Mouse (Mus musculus): ENCODE data around the gene Pak6. TPM values are rescaled to one million over a fixed set of nuclear protein-coding genes. Genes with fewer than 3 reads are reported as not detected.
A peak's percentile ranks its signal among the peaks of the same experiment; 100 is the strongest.
"Not testable (repeated sequence)": the region's sequence is repeated elsewhere in the genome, so short reads cannot be mapped to it uniquely, and the experiment has no call there.

Gene Pak6
- polyA plus RNA-seq (2012; rRNA removed): 12.3 and 12.7 TPM in 2 replicates

DNA sequence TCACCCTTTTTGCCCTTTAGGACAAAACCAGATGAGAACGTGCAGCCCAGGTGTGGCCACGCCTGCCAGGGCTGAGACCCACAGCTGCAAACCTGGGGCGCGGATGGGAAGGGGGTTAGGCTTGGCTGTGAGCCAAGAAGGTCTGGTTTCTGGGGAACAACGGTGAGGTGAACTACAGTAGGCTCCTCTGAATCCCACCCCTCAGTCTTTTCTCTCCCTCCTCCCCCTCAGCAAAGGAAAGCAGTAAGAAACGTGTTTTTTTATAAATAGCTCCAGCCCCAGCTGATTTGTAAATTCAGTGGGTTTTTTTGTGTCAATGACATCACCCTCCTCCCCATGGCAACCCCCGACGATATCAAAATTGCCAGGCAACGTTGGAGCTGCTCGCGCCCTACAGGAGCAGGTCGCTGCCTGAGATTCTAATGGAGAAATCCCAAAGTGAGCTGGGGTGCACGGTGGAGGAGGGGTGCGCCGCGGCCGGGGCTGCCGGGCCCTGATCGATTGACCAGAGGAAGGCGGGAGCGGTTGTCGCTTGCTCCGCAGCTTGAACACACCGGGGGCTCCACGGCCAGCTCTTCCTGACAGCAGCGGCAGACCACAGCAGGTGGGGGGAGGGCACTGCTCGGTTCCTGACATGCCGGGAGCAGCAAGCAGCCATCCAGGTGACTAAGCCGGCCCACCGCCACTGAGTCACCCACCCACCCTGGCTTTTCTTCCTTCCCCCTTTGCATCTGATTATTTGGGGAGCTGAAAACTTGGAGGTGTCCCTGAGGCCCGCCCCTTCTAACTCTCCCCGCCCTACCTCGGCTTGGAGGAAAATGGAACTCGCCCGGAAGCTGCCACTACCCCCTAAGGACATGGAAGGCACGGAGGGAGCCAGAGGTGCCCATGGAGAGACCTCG is at the start of gene Pak6:
Gene Pak6, plus strand, starts transcription at position 402 of the 902 bp plus-strand sequence.
- DNase-seq (ENCODE audit: low spot score): peak; percentile 43

DNA sequence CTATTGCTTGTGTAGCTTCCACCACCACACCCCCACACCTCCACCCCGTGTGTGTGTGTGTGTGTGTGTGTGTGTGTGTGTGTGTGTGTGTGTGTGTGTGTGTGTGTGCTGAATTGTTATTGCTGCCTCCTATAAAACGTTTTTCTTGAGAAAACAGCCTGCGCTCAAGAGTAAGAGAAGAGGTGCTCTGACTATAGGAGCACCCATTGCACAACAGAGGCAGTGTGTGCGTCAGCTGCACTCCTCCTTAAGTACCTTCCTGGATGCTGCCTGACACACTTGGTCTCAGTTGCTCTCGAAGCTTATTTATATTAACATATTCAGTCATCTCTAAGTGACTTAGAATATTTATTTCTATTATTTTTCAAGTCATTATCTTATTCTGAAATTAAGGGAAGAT is 45.1 kb upstream of the Pak6 start:
- no peak for DNase-seq (ENCODE audit: low spot score)

DNA sequence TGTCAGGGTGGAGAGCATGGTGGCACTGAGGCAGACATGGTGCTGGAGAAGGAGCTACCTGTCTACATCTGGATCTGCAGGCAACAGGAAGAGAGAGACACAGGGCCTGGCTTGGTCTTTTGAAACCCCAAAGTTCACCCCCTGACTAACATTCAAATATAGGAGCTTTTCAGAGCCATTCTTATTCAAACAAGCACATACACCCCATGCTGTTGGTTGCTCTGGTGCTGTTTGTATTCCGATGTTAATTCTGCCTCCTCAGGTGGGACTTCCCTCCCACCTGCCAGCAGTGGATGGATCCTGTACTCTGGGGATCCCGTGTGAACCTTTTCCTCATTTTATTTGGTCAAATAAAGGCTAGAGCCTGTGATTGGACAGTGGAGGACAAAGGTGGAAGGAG is 43.0 kb upstream of the Pak6 start:
- DNase-seq (ENCODE audit: low spot score): no peak

DNA sequence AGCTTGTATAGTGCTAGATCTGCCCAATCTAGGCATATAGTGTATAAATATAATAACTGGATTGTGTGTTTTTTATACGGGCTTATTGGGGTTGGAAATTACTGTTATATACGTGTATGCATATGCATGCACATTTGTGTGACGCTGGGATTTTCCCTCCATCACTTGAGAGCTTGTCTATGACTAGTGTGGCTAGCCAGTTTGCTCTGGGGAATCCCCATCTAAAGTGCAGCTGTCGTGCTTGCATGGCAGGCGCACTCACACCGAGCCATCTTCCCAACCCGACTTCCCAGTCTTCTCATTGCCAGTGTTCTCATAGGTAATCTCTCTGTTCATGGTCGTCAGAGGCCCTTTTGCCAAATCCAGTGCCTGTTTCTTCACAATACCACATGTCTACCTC is 42.5 kb upstream of the Pak6 start:
- DNase-seq (ENCODE audit: low spot score): no peak

DNA sequence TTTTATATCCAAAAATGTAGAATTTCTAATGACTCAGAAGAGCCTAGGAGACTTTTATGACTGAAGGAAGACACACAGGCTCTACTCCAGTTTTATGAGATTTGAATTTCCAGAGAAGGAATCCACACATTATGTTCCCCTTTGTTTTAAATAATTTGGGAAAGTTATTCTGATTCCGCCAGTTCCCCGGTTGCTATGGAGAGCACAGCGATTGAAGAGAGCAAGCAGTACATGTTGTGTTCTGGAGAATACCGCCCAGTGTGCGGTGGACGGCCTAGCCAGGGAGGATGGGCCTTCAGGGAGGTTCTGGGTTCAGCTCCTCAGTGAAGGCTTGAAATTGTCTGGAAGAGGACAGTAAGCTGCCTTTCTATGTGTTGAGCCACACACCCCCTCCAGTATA is 33.8 kb upstream of the Pak6 start:
- no peak for DNase-seq (ENCODE audit: low spot score)

DNA sequence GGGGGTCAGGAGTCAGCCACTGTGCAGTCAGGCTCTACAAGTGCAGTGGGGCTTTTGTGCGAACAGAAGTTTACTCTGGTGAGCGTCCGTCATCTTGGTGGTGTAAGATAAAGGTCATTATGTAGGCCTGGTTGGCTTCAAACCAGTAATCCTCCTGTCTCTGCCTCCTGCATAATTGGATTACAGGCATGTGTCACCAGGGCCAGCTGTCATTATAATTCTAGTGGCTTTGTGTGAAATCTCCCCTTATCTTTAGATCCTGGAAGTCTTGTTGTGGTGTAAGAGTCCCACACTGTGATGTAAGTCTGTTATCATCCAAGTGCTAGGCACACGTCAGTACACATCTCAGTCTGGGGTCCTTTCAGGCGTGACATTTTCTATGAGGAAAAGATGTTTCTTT is 29.7 kb upstream of the Pak6 start:
- DNase-seq (ENCODE audit: low spot score): no peak

DNA sequence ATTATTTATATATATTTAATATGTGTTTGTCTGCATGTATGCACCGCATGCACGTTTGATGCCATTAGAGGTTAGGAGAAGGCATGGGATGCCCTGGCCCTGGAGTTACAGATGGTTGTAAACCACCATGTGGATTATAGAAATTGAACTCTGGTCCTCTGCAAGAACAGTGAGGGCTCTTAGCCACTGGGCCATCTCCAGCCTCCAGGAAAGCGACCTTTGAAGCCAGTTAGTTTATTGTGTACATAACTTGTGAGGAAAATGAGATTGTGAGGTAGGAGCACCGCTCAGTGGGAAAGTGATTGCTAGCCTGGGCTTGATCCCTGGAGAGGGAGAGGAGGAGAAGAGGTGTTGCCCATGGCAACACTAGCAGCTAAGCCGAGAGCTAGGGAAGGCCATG is 25.8 kb upstream of the Pak6 start:
- DNase-seq (ENCODE audit: low spot score): no peak

DNA sequence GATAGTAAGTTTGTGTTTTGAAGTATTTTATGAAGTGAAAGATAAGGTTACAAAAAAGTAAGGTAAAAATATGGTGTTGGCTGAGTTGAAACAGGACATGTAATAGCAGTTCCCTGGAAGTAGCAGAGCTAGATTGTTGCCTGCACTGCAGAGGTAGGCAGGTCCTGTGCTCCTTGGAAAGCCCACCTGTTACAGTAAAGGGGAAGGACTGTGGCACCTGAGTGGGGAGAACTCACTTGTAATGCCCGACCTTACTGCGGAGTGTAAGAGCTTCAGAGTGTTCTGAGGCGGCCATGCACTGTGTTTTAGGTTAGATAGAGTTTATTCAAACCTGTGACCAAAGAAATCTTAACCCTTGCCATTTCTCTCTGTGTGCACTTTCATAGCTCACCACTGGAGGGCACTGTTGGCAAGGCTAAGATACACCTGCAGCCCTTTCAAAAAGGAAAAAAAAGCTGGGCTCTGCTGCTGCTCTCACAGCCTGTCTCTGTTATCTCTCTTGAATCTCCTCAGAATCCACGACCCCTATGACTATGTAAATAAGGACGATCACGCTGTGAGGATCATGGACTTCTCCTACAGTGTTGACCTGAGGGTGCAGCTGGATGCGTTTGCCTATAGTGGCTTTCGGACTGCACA is 25.1 kb upstream of the Pak6 start:
- DNase-seq (ENCODE audit: low spot score): peak; percentile 45

DNA sequence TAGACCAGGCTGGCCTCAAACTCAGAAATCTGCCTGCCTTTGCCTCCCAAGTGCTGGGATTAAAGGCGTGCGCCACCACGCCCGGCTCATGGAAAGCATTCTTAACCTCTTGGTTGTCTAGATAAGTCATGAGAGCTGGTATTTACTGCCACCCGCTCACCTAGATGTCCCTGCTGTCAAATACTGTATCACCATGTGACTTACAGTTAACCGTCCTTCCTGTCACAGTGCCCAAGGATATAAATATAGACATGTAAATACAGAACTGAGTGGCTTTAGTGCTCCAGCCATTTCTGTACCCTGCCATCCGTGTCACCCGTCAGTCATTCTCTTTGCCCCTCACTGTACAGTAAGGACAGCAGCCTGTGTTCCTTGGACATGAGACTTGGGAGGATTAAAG is 24.4 kb upstream of the Pak6 start:
- DNase-seq (ENCODE audit: low spot score): no peak

DNA sequence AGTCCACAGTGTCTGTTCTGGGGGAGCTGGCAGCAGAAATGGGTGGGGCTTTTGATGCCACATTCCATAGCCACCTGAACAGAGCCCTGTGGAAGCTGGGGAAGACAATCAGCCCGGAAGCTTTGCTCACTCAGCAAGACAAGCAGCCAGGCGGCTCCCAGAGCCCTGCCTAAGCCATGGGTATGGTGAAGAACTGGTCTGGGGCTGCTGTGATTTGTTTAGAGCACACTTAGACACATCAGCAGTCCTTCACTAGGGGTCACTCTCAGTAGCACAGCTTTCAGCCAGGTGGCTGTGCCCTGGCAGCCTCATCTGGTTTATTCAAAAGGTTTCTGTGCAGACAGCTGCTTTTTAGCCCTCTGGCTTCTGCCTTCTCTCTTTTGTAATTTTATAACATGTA is 22.0 kb upstream of the Pak6 start:
- no peak for DNase-seq (ENCODE audit: low spot score)

DNA sequence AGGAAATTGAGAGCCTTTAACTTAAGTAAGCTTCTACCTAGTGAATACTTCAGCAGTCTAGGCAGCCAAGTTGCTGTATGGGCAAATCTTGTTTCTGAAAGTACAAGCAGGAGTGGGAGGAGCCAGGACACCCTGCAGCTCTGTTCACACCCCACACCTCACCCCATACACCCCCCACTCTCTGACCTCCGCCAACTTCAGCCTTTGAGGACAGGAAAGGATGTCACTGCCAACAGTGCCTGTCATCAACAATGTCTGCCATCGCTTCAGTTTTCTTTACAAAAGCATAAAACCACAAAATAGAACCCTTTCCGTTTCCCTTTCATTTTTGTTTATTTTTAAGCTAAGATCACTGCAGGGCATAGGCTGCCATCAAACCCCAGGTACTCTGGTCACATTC is 20.7 kb upstream of the Pak6 start:
- no peak for DNase-seq (ENCODE audit: low spot score)

DNA sequence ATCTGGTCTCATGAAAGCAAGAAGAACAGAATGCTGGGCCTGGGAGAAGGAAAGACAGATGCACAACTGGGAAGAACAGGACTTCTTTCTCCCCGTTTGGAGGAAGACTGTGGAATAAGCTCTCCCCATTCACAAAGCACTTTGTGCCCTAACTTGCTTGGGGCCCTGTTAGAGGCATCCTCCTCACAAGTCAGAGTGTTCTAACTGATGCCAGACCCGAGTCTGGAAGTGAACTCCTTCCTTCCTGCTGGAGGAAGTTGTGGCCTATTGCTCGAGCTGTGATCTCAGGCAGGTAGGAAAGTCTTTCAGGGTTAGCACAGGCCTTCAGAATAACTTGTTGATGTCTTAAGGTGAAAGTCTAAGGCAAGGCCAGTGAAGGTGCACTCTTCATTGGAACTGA is 20.2 kb upstream of the Pak6 start:
- DNase-seq (ENCODE audit: low spot score): no peak

DNA sequence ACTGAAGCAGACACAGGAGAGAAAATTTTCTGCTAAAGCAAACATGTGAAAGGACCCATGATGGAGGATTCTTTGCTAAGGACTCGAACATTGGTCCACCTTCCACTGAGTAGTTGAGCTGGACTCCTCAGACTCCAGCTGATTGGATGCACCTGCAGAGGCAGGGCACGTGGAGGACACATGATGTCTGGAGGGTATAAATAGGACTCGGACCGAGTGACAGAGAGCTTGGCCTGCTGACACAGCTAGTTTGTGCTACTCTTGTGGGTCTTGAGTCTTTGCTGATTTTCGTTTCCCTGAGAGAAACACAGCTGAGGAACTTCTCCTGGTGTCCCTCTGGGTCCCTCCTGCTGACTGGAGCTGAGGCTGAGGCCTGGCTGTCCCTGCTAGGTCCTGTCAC is 16.4 kb upstream of the Pak6 start:
- no peak for DNase-seq (ENCODE audit: low spot score)

DNA sequence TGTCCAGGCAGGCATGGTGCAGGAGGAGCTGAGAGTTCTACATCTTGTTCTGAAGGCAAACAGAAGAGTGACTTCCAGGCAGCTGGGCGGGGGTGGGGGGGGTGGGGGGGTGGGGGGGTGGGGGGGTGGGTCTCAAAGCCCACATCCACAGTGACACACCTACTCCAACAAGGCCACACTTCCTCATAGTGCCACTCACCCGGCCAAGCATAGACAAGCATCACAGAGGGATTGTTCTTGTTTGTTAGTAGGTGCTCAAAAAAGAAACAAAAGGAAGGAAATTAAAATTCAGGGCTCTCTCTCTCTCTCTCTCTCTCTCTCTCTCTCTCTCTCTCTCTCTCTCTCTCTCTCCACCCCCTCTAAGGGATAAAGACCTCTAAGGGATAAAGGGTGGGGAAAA is 12.4 kb upstream of the Pak6 start:
- DNase-seq (ENCODE audit: low spot score): not testable (repeated sequence)

DNA sequence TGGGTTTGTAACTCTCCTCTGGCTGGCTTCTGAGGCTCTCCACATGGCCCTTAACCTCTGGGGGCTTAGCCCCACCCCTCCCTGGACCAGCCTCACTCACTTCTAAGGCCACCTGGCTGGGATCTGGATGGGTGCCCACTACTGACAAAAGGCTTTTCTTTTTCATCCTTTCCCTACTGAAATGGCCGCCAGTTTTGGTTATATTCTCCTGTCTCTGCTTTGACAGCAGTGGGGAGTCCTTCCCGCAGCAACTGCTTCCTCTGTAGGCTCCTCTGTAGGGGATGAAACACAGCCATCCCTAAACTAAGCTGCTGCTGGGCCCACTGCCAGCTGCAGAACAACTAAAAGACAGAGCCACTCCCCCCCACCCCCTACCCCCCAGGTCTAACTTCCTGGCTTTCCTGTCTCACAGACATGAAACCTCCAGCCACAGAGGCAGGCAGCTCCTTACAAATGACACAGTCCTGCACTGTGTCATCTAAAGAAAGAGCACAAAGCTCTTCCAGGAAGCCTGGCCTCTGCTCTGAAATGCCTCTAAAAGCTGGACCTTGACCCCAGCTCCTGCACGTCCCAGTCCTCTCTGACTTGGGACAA is 6.3 kb upstream of the Pak6 start:
- DNase-seq (ENCODE audit: low spot score): no peak

DNA sequence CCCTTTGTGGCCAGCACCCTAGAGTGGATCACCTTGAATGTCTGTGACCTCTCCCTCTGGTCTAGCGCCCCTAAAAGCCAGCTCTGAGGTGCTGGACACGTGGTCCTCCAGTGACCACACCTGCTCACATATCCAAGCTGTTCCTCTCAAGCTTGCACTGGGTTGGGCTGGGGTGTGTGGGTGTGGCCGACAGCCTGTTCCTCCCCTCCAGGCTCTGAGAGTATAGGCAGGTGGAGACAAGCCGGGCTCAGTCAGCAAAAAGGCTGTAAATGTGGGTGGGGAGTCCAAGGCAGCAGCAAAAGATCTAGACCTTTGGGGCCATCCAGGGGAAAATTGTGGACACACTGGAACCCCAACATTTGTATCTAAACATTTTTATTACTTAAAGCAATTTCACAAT is 4.6 kb upstream of the Pak6 start:
- peak; percentile 46 for DNase-seq (ENCODE audit: low spot score)

DNA sequence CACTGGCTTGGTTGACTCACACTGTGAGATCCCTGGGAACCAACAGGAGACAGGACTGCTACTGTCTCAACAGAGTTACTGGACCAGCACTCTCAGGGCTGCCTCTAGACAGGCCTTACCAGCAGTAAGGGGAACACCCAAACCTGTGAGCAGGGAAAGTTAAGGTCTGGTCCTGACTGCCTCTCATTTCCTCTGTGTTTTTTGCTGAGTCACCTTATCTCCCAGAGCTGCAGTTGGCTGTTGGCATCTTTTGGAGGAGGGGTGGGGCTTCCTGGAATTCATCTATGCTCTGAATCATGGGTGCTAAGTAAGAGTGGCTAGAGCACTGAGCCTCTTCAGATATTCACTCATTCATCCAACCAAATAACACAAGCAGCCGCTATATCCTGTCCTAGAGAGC is 4.0 kb upstream of the Pak6 start:
- no peak for DNase-seq (ENCODE audit: low spot score)

DNA sequence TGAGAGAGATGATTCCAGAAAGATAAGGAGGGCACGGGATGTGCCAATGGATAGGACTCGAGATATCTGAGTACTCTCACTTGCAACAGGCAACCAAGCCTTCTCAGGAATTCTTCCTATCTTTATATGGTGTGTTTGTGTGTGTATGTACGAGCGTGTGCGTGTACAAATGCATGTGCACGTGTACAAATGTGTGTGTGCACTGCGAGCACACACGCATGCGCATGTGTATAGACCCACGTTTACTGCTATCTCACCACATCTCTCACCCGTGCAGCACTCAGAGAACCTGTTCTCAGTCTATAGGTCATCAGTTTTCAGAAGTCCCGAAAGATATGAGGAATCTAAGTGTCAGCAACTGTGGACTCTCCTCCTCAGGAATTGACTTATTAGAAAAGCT is 3.6 kb upstream of the Pak6 start:
- no peak for DNase-seq (ENCODE audit: low spot score)

DNA sequence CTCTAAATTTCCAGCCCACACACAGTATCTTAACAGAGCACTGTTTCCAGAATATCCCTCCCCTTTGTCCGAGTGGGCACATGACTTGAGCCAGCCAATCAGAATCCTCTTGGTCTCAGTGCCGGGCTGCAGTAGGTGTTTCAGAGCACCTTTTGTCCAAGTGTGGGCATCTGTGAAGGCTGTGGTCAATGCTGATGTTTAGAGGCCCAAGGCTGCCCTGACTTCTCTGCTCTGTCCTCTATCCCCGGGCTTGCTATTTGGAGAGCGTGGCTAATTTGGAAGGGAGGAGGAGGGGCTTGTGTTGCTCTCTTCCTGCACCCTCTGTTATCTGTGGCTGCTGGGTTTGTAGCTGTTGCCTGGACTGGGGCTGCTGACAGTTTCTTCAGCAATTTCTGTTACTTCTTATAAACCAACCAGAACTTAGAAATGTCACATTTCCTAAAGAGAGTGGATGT is 3.1 kb upstream of the Pak6 start:
- DNase-seq (ENCODE audit: low spot score): no peak

DNA sequence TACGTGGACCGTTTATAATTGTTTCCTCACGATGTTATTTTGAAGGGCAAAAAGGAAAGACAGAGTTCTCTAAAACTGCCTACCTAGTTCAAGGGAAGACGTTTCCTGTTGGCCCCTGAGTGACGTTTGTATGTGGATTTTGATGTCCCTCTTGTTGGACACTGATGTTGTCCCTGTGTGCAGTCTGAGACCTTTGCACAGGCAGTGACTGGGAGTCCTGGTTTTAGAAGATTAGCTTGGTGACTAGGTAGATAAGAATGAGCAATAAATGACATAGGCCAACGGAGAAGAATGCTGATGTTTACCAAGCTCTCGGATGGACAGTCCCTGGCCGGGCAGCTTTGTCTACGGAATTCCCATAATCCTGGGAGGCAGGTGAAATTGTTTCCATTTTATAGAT is 1.2 kb upstream of the Pak6 start:
- no peak for DNase-seq (ENCODE audit: low spot score)

DNA sequence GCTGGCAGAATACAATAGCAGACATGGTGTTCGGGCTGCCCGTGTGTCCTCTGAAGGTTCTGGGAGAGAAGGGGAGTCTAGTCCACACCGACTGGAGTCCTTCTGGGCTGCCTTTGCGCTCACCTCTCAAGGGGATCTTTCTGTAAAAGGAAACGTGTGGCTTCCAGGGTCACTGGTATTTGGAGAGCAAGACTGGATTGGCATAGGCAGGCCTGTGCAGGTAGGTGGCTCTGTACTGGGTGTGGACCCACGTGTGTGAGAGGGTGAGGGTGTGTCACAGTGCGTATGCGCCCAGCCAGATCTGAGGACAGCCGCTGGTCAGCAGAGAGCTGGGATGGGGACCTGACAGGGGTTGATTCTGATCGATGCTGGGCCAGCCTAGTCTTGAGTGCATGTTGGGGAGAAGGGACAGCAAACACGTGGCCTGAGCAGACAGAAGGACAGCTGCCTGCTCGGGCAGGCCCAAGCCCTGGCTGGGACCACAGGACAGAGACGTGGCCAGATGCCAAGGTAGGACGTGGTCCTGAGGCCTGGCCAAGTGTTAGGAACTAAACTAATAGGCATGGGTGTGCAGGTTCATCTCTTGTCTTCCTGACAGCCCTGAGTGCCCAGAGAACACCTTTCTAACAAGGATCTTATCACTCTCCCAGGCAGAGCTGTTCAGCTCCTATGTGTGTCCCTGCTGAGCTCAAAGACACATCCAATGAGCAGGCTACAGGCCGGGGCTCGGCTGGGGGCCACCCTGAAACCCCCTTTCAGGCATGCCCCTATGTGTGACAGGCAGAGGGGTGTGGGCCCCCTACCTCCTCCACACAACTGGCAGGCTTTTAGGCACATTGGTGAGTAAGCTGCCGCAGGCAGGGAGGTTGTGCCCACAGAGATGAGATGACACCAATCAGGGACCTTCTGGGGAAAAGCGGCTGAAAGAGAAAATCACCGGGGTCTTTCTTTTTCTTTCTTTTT is 982 bp downstream of the Pak6 start:
- peak; percentile 72 for DNase-seq (ENCODE audit: low spot score)
